Mouse (Mus musculus) C2C12 (cell line): ENCODE results near the gene Frmd4a.

Source experiments
- CEBPB ChIP-seq: IDR thresholded peaks from one replicate; pipeline ENCODE4 v1.6.1; 2011; ENCODE audit warnings: low read depth, mild to moderate bottlenecking, control low read depth, moderate library complexity
- CTCF ChIP-seq: IDR thresholded peaks from one replicate; pipeline ENCODE4 v1.5.1; 2011; ENCODE audit not compliant: control insufficient read depth, insufficient read depth, insufficient read length
- FOSL1 ChIP-seq: IDR thresholded peaks from one replicate; pipeline ENCODE4 v1.8.0; 2011; ENCODE audit warnings: mild to moderate bottlenecking, low read length; ENCODE audit not compliant: poor library complexity, insufficient read depth, severe bottlenecking
- MAX ChIP-seq: IDR thresholded peaks from one replicate; pipeline ENCODE4 v1.6.1; 2011; ENCODE audit warnings: mild to moderate bottlenecking, control low read depth
- MYOD1 ChIP-seq: IDR thresholded peaks from one replicate; pipeline ENCODE4 v1.6.1; 2011; ENCODE audit warnings: low read depth; ENCODE audit not compliant: control insufficient read depth, insufficient read length

GRCm38 (mm10) chr2:4249723-4250122 lies 232.2 kb downstream of the Frmd4a start:
- TF ChIP-seq CTCF: no peak
- TF ChIP-seq FOSL1: no peak
- TF ChIP-seq MAX: no peak
- no peak for TF ChIP-seq CEBPB
- no peak for TF ChIP-seq MYOD1
